Mouse (Mus musculus) small intestine, adult 2 months (tissue): ENCODE measurements around the gene Sp100.

ENCODE experiments used
- CTCF ChIP-seq: fragments of 200-500 bp; IDR thresholded peaks from 2 replicates; pipeline ENCODE4 v1.5.1; 2012; ENCODE audit warnings: low read depth, mild to moderate bottlenecking, control low read depth, inconsistent platforms, low read length, moderate library complexity, mixed read lengths; ENCODE audit not compliant: insufficient replicate concordance, insufficient read length; ENCODE audit errors: extremely low read depth
- POLR2A ChIP-seq: fragments of 200-500 bp; IDR thresholded peaks from 2 replicates; pipeline ENCODE4 v1.6.1; 2012; ENCODE audit warnings: low read depth, mild to moderate bottlenecking, control low read depth, inconsistent platforms, low read length, moderate library complexity

GRCm38 (mm10) chr1:85664266-85664665 is 14.5 kb downstream of the Sp100 start:
- no peak for TF ChIP-seq CTCF
- TF ChIP-seq POLR2A: no peak
